Mouse (Mus musculus) Patski (cell line): ENCODE results near the gene Eif2b5. TPM values are rescaled to one million over a fixed set of nuclear protein-coding genes. Genes with fewer than 3 reads are reported as not detected.

Experiments used
- ATAC-seq: fragments of 100-300 bp; one replicate; pipeline ENCODE4 v1.8.0; 2021
- CTCF ChIA-PET: fragments of 350-600 bp; sonication (Branson Sonifier 250); formaldehyde crosslinking; loops from one replicate; lab custom pipeline; 2022; ENCODE audit warnings: inconsistent platforms; lab: Charles Lee
- POLR2A ChIA-PET: fragments of 350-600 bp; sonication (Branson Sonifier 250); formaldehyde crosslinking; loops from one replicate; lab custom pipeline; 2022; ENCODE audit warnings: antibody characterized with exemption, inconsistent platforms; lab: Charles Lee
- DNase-seq: peaks from one replicate; pipeline ENCODE4 v3.0.0-alpha.2; 2011; ENCODE audit warnings: low read depth, low spot score
- H3K27me3 ChIP-seq: fragments of 371-371 bp; one replicate; pipeline ENCODE4 v1.5.1; 2021
- CTCF ChIP-seq: fragments of 100-300 bp; IDR thresholded peaks from one replicate; pipeline ENCODE4 v1.5.1; 2021
- in situ Hi-C: fragments of 300-500 bp; cut with MboI; formaldehyde crosslinking; loops from 3 replicates; pipeline ENCODE4 v1.11.1; 2018; ENCODE audit warnings: low pct_unique_long_range_greater_than_20kb, mixed read lengths
- polyA plus RNA-seq: library from polyadenylated mRNA; unstranded; gene quantifications from one replicate; pipeline ENCODE4 v1.2.3, GENCODE M21; 2021

Eif2b5 gene
- polyA plus RNA-seq, 1 experiment from 2014 or later: 82.8 TPM

DNA sequence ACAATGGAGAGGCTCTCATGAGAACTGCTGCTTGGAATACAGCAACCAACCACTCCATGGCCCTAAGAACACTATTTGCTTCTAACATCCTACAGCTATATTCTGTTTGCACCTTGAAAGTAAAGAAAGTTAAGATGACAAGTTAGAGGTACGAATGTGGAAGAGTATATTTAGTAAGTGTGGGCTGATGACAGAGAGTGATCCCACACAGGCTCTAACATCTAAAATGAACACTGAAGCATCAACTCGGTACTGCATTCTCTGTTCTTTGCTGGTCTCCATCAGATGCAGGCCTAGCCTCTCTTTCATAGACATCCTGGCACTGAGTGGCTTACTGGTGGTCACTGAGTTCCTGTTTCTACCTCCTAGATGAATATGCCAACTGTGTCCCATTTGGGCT is 9.4 kb upstream of the Eif2b5 start:
- TF ChIP-seq CTCF: no peak
- in situ Hi-C loops: no loop called here
- ATAC-seq (no peak), DNase-seq (no peak)
- no peaks in the 10 kb centered on the region for H3K27me3 ChIP-seq
- CTCF ChIA-PET: no interaction called here
- POLR2A ChIA-PET: no interaction called here

DNA sequence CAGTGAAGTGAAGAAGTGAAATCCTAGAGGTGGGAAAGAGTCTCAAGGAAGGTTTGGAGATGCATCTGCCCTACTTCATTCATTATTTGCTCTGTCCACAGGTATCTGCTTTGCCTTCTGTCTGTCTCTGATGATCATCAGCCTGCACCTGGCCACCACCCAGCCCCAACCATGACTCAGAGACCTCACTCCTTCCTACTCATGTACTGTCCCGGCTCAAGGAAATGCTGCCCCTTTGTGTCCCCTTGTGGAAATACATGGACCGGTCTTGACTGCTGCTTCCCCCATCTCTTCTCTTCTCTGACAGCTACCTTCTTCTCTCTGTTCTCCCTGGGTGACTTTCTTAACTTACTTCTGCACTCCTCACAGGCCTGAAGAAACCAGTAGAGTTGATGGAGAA is 8.0 kb upstream of the Eif2b5 start:
- DNase-seq (no peak), ATAC-seq (no peak)
- TF ChIP-seq CTCF: peak; percentile 65

DNA sequence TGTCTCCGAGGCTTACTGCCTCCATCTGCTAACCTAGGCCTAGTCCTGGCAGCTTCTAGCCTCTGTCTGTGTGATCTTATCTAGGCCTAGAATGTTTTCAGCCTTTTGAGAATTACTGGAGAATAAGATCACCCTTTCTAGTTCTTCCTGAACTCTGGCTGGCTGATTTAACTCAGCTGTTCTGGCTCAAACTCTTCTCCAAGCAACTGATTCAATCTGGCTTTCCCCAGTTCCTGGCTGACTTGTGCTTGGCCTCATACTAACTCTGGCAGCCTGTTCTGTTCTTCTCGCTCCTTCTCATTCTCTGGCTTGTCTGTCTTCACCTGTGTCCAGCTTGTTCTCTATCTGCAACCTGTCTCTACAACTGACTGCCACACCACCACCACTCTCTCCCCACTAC is 7.3 kb upstream of the Eif2b5 start:
- DNase-seq (no peak), ATAC-seq (no peak)
- POLR2A ChIA-PET: interaction anchor here (0.6 kb wide), 1 partner anchor 89 kb away, joined by 4 read pairs; no protein-coding TSS in a partner anchor
- CTCF ChIA-PET: no interaction called here
- TF ChIP-seq CTCF: no peak
- no peaks in the 10 kb centered on the region for H3K27me3 ChIP-seq
- in situ Hi-C loops: no loop called here

More for the DNA sequence above, 8.0 kb upstream of the Eif2b5 start:
- H3K27me3 ChIP-seq: no peaks in the 10 kb centered on the region
- CTCF ChIA-PET: no interaction called here
- in situ Hi-C loops: no loop called here
- POLR2A ChIA-PET: no interaction called here

DNA sequence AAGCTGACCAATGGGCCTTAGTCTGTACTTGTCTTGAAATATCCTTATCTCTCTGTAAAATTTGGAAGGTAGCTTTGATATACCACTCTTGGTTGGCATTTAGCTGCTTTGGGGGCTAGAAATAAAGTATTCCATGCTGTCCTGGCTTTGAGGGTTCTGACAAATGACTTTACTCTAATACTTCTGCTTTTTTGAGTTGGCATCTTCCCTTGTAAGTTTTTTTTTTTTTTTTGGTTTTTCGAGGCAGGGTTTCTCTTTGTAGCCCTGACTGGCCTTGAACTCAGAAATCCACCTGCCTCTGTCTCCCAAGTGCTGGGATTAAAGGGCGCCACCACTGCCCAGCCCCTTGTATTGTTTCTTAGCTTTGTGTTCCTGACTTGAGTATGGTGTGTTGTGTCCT is 5.2 kb upstream of the Eif2b5 start:
- in situ Hi-C loops: no loop called here

DNA sequence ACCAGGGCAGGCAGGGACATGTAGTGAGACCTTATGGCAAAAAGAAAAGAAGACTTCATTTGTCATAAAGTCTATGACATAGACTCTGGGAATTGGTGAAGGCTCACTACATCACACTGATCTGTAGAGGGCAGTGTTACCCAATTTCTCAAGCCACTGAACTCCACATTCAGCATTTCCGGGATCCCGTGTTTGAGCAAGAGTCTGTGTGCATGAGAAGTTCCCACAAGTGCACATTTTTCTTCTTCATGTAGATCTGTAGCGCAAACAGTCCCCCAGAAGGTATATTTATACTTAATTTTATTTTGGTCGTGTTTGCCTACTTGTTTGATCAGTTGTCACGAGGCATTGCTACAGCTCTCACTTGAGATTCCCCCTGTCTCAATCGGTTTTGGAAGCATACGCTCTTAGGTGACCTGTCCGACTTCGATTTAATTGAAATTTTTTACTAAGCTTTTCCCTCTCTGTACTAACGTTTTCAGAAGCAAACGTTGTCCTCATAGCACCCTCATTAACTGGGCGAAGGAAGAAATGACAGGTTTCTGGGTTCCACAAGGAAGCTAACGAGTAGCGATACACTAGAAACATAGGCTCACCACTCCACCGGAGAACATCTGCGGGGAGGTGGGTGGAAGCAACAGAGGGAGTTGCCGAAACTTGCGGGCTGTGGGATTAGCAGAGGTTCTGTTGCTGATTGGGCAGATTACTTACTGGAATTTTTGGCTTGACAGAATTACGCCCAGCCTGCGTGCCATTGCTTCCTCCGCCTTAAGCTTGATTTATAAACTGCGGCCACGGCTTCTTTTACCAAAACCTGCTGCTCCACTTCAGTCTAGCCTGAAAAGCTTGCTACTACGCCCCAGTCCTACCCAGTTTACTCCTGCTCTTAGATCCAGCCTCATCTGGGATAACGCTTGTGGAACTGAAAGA is 1.7 kb upstream of the Eif2b5 start:
- TF ChIP-seq CTCF: peak; percentile 68
- no peak for DNase-seq
- H3K27me3 ChIP-seq: no peaks in the 10 kb centered on the region
- in situ Hi-C loops: no loop called here
- ATAC-seq: no peak
- ChIA-PET CTCF (interaction anchor here (1.1 to 1.2 kb wide), 2 partner anchors 65 to 153 kb away, joined by 3 read pairs; no protein-coding TSS in a partner anchor), POLR2A (no interaction called here)

More for the DNA sequence above, 5.2 kb upstream of the Eif2b5 start:
- DNase-seq (no peak), ATAC-seq (no peak)
- ChIA-PET POLR2A (no interaction called here), CTCF (no interaction called here)
- H3K27me3 ChIP-seq: no peaks in the 10 kb centered on the region
- no peak for TF ChIP-seq CTCF

DNA sequence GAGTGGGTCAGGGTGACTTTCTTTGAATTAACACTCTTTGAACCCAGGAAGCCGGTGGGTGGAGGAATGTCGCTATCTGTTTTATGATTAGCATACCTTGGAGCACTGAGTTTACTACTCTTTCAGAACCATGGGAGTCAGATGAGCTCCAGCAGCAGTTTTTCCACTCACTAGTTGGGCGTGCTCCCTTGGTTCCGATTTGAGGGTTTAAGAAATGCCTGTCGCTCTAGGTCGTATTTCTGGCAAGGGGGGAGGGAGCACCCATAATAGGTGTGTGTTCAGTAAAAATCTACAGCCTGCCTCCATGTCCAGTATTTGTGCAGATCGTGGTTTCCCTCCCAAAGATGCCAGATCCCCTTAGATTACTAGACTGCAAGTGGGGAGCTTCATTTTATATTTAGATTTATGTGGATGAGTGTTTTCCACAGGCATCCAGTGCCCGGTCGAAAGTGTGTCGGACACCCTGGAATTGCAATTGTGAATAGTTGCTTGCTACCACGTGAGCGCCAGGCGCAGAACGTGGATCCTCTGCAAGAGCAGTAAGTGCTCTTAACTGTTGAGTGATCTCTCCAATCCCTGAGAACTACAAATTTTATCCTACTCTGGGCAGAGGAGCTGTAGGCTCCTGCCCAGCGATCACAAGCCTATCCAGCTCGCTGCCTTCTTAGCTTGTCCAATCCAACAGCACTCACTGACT is 489 bp upstream of the Eif2b5 start:
- no peak for ATAC-seq
- in situ Hi-C loops: no loop called here
- no peaks in the 10 kb centered on the region for H3K27me3 ChIP-seq

DNA sequence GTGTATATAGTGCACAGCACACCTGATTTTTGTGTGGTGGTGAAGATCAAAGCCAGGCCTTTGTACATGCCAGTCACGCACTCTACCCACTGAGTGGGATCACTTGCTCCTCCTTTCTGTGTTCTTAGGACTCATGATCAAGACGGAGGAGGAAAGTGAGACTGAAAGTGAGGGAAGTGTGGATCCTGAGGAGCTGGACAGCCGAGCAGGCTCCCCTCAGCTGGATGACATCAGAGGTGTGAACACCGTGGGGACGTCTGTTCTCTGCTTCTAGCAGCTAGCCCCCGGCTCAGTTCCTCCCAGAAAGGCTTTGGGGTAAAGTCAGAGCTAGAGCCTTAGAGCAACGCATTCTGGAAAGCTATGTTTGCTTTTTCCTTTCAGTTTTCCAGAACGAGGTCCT is 7.4 kb downstream of the Eif2b5 start:
- ChIA-PET CTCF (no interaction called here), POLR2A (no interaction called here)
- no peak for TF ChIP-seq CTCF
- in situ Hi-C loops: loop anchor here (5.0 kb wide), 1 partner anchor 141 kb away; no protein-coding TSS in a partner anchor
- H3K27me3 ChIP-seq: no peaks in the 10 kb centered on the region
- DNase-seq (no peak), ATAC-seq (no peak)

More for the DNA sequence above, 489 bp upstream of the Eif2b5 start:
- ChIA-PET CTCF (interaction anchor here (0.8 to 1.2 kb wide), 2 partner anchors 67 to 113 kb away, joined by 3 to 4 read pairs; partner anchors contain the start of genes Alg3, Eef1akmt4 and Gm49333), POLR2A (interaction anchor here (0.7 kb wide), 1 partner anchor 123 kb away, joined by 3 read pairs; the partner anchor contains the start of gene Camk2n2)
- TF ChIP-seq CTCF: no peak
- DNase-seq: no peak

DNA sequence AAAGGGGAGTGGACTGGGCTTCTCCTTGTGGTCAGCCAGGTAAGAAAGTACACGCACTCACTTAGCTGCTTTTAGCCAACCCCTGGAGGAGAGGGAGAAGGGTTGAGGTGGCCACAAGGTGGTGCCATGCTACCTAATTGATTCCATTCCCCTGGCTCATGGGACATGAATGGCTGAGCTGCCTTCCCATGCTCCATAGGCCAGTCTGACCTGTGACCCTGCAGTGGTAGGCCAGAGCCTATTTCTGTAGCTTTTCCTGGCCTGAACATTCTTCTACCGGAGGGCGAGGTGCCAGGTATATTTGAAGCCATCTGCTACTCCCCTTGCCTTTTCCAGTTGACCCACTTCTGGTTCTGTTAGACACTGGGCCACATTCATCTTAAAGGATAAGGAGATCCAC is 10.7 kb downstream of the Eif2b5 start:
- no peaks in the 10 kb centered on the region for H3K27me3 ChIP-seq
- POLR2A ChIA-PET: interaction anchor here (1.1 to 1.3 kb wide), 2 partner anchors 26 to 28 kb away, joined by 3 to 4 read pairs; partner anchors contain the start of gene Ap2m1
- no peak for DNase-seq
- CTCF ChIA-PET: interaction anchor here (1.0 to 1.1 kb wide), 3 partner anchors 9 to 134 kb away, joined by 3 read pairs; no protein-coding TSS in a partner anchor
- no peak for ATAC-seq
- TF ChIP-seq CTCF: peak; percentile 63
- in situ Hi-C loops: loop anchor here (5.0 kb wide), 1 partner anchor 138 kb away; no protein-coding TSS in a partner anchor

DNA sequence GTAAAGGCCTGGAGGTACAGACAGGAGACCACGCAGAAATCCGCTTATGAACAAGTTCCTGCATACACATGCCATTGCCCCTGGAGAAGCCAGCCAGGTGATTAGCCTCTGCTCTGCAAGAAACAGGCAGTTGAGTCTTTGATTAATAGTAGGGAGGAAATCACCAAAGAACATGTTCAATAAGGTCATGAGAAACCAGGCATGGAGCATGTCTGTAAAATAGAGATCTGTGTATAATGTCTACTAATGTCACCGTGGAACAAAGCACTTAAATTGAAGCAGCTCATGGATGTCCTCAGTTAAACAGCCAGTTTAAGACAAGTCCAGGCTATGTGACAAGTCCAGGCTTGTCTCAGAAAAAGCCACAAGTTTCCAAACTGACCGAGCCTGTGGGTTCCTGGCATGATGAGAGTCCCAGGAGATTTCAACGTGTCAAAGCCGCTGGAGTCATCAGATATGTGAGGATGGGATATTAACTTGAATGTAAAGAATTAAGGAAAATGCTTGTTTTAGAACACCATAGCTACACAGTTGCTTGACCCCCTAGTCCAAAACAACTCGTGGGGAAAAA is 12.7 kb downstream of the Eif2b5 start:
- H3K27me3 ChIP-seq: no peaks in the 10 kb centered on the region
- CTCF ChIA-PET: no interaction called here
- no peak for DNase-seq
- no peak for ATAC-seq
- TF ChIP-seq CTCF: no peak
- POLR2A ChIA-PET: no interaction called here
- in situ Hi-C loops: no loop called here

DNA sequence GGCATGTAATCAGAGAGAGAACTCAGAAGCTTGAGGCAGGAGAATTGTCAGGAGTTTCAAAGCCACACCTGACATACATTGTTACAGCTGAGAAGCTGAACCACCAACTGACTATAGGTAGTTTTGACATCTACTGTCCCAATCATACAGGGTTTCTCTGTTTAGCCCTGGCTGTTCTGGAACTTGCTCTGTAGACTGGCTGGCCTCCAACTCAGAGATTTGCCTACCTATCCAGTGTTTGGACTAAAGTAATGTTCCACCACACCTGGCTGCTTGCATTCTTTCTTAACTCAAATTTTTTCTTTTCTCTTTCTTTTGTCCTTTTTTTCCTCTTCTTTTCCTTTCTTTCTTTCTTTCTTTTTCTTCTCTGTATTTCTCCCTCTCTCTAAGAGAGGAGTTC is 17.4 kb downstream of the Eif2b5 start:
- POLR2A ChIA-PET: interaction anchor here (0.6 to 2.6 kb wide), 2 partner anchors 17 to 20 kb away, joined by 3 to 19 read pairs; partner anchors contain the start of gene Ap2m1
- CTCF ChIA-PET: interaction anchor here (2.3 kb wide), 1 partner anchor 13 kb away, joined by 8 read pairs; no protein-coding TSS in a partner anchor

More for the DNA sequence above, 17.4 kb downstream of the Eif2b5 start:
- ATAC-seq (no peak), DNase-seq (no peak)
- H3K27me3 ChIP-seq: no peaks in the 10 kb centered on the region
- TF ChIP-seq CTCF: no peak
- in situ Hi-C loops: no loop called here
